In genomic region chr5:100349287-100350215, GRCm38 (mm10) we compare ENCODE assay signal across 13 mouse cellular contexts.
DNase-seq lines count a peak whose midpoint lies in the region; ATAC-seq and TF ChIP-seq lines count a peak whose summit lies in the region.
"Had no signal": no experiment of that assay in that cellular context is flagged by ENCODE, and none has a peak within 500 bp of the region (broad histone marks: within the 10 kb centered on the region; RNA-seq: fewer than 3 reads in every experiment).

No protein-coding gene starts in this region.

- DNase-seq in embryo, embryonic 10 days (ENCODE audit: low spot score): peak; percentile 52
- no peak for DNase-seq in embryo, embryonic 11 days
- no peak for DNase-seq in left cerebral cortex, adult 2 months (ENCODE audit: extremely low spot score in 1 of 2, low spot score in 2 of 2)
- DNase-seq in left cerebral cortex, adult 18-20 months (ENCODE audit: low spot score in 2 of 2): no peak
- peak; percentile 53 for DNase-seq in retina, embryonic 14.5 days (ENCODE audit: low spot score)
- DNase-seq in adrenal gland, postnatal 25 days: no peak
- no peak for DNase-seq in kidney, adult 9 months
- DNase-seq: gastrocnemius, postnatal 25 days; lung, postnatal 4 days had no signal

- peak; percentile 79 for ATAC-seq in hindbrain, embryonic 15.5 days (ENCODE audit: low FRiP score, low read depth)
- ATAC-seq: Patski had no signal

- no peak overlapping the region for H3K9ac ChIP-seq in hindbrain, embryonic 15.5 days
- H3K9ac ChIP-seq: embryonic facial prominence, embryonic 13.5 days had no signal

- no peaks in the 10 kb centered on the region for H3K27me3 ChIP-seq in hindbrain, embryonic 15.5 days
- H3K27me3 ChIP-seq: embryonic facial prominence, embryonic 13.5 days; Patski had no signal

- H3K4me1 ChIP-seq in hindbrain, embryonic 15.5 days (replicated peaks): peaks cover 13% of the 10 kb centered on the region

- intact Hi-C loops in left cerebral cortex, adult 2 months (cut with DNase I): no loop called here

- peak overlapping the region; percentile 16 for H3K4me3 ChIP-seq in left cerebral cortex, adult 2 months
- H3K4me3 ChIP-seq in hindbrain, embryonic 15.5 days: no peak overlapping the region
- H3K4me3 ChIP-seq: embryonic facial prominence, embryonic 13.5 days had no signal

- 48% methylated on average over 10 of the region's 10 CpGs for WGBS in hindbrain, embryonic 15.5 days

- no peaks in the 10 kb centered on the region for H3K9me3 ChIP-seq in hindbrain, embryonic 15.5 days
- H3K9me3 ChIP-seq: embryonic facial prominence, embryonic 13.5 days had no signal

- no peak overlapping the region for H3K4me2 ChIP-seq in hindbrain, embryonic 15.5 days
- H3K4me2 ChIP-seq: embryonic facial prominence, embryonic 13.5 days had no signal

- TF ChIP-seq CTCF in left cerebral cortex, adult 2 months (IDR thresholded peaks at IDR 0.05): no peak

- no peak overlapping the region for H3K27ac ChIP-seq in left cerebral cortex, adult 2 months
- peak overlapping the region; percentile 62; the same call in 1 of the 2 replicates for H3K27ac ChIP-seq in hindbrain, embryonic 15.5 days (replicated peaks)
- H3K27ac ChIP-seq: embryonic facial prominence, embryonic 13.5 days; kidney, postnatal 0 days had no signal

- no peaks in the 10 kb centered on the region for H3K36me3 ChIP-seq in hindbrain, embryonic 15.5 days
- H3K36me3 ChIP-seq: embryonic facial prominence, embryonic 13.5 days had no signal

Comparison
In these comparisons a context has a peak if more than half of its experiments do, and no peak if none do; other contexts are left out.
1. DNase-seq: peak in embryo, embryonic 10 days (single experiment) and retina, embryonic 14.5 days (single experiment); none in embryo, embryonic 11 days (single experiment), left cerebral cortex, adult 2 months (0 of 2), left cerebral cortex, adult 18-20 months (0 of 2), adrenal gland, postnatal 25 days (single experiment) and kidney, adult 9 months (single experiment).